Mouse (Mus musculus) stomach, postnatal 0 days (tissue): Measurements from ENCODE around the gene Siah2.

Source experiments
- CTCF ChIP-seq: IDR thresholded peaks from 2 replicates; pipeline ENCODE4 v1.5.1; 2016; ENCODE audit warnings: antibody characterized with exemption, low read depth, mild to moderate bottlenecking, moderate library complexity
- EP300 ChIP-seq: optimal IDR thresholded peaks from 2 replicates; pipeline ENCODE3; 2016; ENCODE audit warnings: antibody characterized with exemption

- TF ChIP-seq CTCF (no peak), EP300 (no peak)
These were observed 743 bp downstream of the Siah2 start for GRCm38 (mm10) chr3:58691374-58691939.
